Mouse (Mus musculus) 3T3-L1 (cell line): ENCODE measurements around the gene 5830473C10Rik.
A peak's percentile ranks its signal among the peaks of the same experiment; 100 is the strongest.

Source experiments
- DNase-seq: peaks from one replicate; pipeline ENCODE4 v3.0.0-alpha.2; 2015; ENCODE audit warnings: low read depth, low spot score

Gene 5830473C10Rik

DNA sequence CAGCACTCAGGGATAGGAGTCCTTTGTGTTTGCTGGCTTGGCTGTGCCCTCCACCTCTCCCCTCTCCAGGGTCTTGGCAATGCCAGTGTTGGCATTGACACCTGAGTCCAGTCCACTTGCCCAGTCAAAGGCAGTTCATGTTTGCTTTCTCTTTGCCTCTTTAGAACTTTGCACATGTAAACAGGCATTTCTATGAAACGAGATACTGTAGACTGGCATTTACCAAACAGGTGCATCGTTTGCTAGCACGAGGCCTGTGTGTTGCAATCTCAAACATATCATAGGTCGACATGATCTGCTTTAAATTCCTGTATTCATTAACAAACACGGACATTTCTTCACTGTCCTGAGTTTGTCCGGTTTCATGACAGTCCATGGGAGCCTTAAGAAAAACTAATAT, at the start of gene 5830473C10Rik:
Gene 5830473C10Rik (plus strand): TSS at position 365 of the 400 bp plus-strand sequence.
- no peak for DNase-seq

DNA sequence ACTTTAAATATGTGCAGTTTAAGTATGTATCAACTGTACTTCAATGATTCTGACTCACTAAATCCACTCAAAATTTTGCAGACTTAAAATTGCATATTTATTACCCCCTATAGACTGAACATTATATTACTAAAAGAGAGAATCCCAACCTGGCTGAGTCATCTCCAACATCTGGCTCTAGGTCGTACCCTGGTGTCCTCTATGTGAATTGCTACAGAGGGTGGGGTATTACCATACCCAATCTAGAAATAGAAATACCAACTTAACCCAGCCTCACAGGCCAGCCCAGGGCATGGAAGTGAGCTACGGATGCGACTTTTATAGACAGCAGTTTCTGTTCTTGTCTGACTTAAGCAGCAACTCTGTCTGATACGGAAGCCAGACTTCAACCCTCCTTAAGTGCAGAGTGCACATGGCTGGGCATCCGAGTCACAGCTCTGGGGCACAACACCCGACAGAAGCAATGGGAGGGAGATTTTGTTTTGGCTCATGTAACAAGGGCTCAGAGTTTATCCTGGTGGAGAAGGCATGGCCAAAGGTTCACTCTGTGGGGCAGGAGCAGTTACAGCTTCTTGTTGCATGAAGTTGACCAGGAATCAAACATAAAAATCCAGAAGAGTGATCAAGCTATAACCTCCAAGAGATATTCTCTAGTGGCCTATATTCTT, 48.5 kb upstream of the 5830473C10Rik start:
- DNase-seq, result peak; percentile 41

DNA sequence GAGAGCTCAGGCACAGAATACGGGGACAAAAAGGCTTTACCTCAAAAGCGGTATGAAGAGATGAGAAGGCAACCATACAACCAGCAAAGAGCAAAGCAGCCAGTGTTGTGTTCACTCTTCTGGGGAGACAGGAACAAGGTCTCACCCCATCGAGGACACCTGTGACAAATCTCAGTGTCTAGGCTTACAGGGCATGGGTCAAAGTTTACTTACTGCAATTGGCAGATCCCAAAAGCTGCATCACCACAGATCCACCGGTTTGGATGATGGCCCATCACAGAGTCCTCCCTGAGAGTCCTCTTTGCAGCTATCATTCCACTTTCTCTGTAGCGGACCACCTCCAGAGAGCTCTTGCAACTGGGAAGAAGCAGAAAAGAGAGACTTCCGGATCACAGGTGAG, 45.3 kb upstream of the 5830473C10Rik start:
- no peak for DNase-seq

DNA sequence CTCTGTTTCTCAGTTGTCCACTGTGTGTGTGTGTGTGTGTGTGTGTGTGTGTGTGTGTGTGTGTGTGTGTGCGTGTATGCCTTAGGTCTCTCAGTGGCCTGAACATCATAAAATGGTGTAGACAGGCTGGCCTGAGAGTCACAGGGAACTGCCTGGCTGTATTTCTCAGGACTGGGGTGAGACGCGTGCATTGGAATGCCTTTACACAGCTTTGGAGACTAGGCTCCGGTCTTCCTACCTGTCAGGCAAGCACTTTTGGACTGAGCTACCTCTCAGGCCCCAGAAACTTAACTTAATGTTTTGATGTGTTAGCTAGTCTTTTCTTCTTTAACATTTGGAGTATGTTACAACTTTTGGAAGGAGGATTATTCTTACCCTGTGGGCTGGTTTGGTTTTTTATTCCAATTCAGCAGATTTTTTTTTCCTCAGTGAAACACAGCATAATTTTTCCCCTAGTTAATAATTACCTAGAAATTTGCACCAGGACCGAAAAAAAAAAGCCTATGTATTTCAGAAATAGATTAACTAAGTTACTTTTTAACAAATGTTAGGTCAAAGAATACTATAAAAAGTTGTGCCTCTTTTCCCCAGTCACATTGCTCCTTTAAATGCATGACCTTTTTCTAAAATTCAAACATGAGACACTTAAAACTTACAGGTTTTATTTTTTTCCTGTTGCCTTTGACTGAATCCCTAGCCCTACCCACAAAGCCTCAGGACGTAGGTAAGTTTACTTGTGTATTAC, 42.4 kb upstream of the 5830473C10Rik start, which contains the start of gene Afm:
Gene Afm (plus strand): TSS at position 577 of the 745 bp plus-strand sequence.
- DNase-seq, result no peak

DNA sequence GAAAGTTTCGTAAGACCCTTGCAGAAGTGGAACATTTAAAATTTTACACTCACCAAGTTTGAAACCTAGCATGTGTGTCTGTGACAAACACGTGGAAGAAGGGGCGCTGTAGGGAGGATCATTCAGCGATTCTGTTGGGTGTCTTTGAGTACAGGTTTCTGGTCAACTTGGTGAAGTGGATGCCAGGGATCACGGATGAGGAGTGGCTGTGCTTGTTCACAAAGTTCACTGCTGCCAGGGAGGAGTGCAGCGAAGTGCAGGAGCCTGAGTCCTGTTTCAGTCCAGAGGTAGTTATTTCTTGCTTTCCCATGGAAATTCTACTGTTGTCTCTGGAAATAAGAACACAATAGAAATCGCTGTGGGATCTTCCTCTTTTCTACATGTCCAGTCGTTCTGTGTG, 9.7 kb upstream of the 5830473C10Rik start:
- DNase-seq, result no peak

DNA sequence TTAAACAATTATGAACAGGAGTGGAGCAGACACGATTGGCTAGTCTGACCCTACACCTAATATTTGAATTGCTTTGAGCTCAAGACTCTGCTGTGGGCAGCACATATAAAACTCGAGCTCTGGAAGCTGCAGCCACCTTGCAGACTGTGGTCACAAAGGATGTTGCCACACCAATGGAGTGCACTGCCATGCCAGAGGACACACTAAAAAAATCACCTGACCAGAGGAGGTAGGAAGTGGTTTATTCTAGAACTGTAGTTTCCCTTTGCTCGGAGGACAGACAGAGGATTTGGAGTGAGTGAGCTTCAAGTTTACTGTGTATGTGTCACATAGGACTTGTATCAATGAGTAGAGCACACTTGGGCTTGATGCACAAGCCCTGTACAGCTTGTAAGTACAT, 4.9 kb upstream of the 5830473C10Rik start:
- DNase-seq, result no peak

DNA sequence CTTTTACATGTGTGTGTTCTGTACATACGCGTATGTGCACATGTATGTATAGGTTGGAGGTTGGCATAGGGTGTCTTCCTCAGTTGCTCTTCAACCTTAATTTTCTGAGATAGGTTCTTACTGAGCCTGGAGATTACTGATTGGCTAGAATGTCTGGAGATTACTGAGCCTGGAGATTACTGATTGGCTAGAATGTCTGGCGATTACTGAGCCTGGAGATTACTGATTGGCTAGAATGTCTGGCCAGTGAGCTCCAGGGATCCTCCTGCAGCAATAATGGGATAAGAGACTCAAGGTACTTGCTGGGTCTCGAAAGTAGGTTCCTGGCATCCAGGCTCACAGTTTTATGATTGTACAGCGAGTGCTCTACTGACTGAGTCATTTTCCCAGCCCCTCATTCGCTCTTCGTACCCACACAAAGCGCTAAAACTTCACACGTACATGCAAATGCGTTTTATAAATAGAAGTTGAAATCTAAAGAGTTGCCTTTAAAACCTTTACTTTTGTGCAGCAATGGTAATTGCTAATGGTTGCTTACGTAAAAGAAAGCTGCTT, 891 bp downstream of the 5830473C10Rik start:
- no peak for DNase-seq

DNA sequence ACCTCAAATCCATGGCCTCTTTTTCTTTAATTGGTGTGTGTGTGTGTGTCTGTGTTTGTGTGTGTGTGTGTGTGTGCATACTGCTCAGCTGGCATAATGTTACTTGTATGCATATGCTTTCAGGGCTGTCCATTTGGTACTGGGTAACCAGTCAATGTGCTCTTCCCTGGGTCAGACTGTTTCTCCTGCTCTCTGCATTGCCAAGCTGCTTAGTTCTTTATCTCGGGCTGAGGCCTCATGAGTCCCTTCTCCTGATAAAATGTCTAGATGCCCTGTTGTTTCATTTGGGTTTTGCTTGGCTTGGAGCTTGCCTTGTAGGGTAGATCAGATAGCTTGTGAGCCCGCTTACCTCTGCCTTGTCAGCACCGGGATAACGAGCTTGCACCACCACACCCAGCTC, 2.0 kb downstream of the 5830473C10Rik start:
- no peak for DNase-seq

DNA sequence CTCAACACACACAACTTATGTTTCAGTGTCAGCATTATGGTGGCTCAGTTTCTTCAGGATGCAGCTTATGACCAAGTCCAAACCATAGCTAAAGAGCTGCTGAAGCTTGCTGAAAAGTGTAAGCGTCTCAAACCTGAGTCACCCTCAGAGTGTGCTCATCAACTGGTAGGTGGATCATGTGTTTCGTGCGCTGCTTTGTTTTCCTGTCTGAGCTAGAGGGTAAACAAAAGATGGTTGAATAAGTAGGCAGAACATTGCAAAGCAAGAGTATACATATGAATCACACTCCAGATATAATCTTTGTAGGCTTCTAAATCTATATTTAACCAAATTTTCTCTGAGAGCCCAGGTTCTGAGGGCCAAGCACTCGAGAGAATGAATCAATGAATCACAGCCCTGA, 3.3 kb downstream of the 5830473C10Rik start:
- no peak for DNase-seq

DNA sequence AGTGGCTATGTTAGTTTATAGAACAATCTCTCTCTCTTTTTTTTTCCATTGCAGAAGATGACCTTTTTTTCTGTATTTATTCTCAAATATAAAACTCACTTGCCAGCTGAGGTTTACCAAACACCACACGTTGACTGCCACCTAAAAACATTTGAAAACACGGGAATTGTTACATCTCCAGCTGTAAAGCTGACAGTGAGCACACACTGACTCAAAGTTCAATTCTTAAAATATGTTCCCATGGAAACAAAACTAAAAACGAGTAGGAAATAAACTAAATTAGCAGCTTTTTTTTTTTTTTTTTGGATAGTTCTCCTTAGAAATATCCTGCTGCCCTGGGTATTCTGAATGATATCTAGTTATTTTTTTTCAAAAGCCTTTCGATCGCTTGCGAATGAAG, 4.3 kb downstream of the 5830473C10Rik start:
- DNase-seq, result no peak

DNA sequence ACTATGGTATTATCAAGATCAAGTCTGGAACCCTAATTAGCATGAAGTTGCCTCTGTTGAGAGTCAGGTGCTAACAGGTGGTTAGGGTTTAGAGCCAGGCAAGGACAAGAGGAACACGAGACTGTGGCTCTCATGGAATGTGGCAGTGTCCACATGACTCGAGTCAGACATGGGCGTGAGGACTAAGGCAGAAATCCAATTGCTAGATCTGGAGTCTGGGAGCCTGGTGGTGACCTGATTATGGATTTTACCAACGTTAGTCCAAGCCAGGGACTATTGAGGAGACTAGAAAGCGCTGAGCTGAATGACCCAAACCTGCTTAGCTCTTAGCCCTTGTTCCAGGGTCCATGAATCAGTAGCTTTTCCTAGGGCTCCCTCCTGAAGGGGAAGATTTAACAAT, 6.9 kb downstream of the 5830473C10Rik start:
- DNase-seq, result no peak

DNA sequence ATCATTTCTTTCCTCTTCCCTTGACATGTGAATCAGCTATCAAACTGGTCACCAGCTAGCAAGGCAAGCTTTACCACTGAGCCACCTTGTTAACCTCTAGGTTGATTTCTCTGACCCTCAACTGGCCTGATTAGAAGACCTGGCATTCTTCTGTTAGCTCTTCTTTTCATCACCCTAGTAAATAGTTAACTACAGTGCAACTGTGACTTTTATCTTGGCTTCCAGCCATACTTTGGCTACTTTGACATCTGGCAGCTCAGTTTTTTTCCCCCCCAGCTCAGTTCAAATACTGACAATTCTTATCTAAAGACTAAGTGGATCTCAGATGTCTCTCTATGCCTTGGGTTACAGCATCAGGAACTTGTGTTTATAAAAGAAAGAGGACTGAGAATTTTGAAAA, 7.4 kb downstream of the 5830473C10Rik start:
- peak; percentile 17 for DNase-seq

DNA sequence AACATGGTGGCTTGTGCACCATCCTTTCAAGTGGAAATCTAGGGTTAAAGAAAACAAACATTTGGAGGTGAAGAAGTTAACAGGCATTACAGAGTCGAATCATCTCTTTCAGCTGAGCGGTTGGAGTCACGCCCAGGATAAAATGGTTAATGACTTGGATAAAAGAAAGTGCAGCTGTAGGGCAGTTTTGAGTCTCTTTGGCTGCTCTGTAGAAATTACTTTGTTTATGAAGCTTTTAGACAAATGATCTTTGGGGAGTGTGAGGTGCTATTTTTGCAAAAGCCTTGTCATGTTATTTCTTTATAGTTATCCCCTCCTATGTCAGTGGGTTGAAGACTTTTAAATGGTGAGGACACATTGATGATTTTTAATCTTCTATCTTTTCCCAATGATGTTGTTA, 10.3 kb downstream of the 5830473C10Rik start:
- no peak for DNase-seq

DNA sequence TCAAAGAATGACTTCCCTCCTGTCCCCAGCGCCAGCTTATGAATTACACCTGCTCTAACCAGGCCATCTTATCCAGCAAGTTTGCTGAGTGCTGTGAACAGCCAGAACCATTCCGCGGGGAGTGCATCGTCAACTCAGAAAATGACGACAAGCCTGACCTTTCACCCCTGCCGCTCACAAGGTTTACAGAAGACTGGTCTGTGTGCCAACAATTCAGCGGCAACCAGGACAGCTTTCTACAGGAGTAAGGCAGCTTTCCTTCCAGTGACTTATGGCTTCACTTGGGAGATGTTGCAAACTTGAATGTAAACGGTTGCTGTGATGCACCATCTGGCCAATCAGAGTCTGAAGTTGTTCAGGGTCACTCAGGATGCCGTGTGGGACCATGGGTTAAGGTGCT, 16.8 kb downstream of the 5830473C10Rik start:
- DNase-seq, result no peak

DNA sequence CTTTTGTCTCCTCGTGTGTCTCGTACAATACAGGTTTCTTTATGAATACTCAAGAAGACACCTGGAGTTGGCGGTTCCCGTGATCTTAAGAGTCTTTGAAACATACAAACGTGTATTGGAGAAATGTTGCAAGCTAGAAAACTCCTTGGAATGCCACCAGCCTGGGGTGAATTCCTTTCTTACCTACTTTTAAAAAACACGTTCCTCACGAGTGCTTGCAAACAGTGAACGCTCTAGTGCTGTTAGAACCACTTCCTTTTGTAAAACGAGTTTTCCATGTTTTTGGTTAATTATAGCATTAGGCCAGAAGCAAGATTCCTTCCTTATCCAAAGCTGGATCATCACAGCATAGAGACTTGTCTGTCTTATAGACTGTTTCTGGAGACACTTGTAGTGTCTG, 18.6 kb downstream of the 5830473C10Rik start:
- DNase-seq, result no peak

DNA sequence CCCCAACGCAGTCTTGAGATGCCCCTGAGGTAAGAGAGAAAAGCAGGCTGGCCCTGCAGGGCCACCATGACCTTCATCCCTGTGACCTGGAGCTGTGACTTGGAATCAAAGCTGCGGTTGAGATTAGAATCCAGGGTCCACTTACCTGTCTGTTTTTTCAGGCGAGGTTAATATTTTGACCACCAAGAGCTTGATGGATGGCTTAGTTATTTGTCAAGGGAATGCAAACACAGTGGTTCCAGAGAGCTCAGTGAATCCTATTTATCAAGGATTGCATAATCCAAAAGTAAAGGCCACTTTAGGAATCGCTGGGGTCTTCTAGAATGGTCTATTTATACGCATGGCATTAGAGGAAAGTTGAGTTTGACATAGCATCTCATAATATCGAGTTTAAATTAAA, 21.3 kb downstream of the 5830473C10Rik start:
- no peak for DNase-seq

DNA sequence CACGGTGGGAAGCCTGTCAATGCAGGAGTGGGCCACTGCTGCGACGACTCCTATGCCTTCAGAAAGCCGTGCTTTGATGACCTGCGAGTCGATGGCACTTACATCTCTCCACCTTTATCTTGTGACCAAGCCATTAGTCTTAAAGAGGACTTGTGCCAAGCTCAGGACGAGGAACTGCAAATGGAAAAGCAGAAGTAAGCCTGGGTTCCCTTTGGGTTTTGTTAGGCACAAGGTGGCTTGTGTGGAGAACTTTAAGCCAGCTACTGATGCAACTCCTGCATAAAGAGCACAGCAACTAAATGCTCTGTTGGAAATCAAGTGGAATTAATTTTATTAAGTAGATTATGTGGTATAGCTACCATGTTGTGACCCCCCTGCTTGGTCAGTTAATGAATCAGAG, 23.9 kb downstream of the 5830473C10Rik start:
- no peak for DNase-seq

DNA sequence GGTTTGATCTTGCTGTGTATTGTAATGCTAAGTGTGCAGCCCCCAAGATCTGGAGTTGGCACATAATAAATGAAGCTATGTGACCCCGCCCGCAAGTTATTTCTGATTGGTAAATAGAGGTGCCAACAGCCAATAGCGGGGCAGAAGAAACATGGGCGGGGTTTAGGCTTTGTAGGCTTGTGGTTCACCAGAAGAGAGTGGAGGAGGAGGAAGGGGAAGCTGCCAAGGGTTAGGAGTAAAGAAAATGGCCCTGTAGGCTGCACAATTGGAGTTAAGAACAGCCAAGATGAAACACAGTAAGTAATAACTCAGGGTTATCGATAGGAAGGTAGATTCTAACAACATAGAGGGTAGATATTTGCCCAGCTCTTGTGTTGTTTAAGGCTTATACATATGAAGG, 25.6 kb downstream of the 5830473C10Rik start:
- DNase-seq, result no peak

DNA sequence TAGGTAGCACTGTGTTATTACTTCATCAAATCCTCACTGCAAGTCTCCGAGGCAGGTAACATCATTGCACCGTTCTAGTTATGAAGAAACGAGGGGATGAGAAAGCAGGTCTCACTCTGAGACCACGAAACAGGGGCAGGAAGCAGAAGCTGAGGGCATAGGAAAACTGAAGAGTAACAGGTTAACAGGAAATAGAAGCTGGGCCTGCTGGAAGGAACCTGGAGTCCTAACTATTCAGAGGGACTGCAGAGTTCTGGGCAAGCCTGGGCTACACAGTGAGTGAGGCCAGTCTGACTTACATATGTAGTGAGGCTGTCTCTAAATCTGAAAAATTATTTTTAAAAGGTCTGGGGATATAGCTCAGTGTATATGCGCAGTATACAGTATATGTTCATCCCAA, 27.2 kb downstream of the 5830473C10Rik start:
- DNase-seq, result no peak

DNA sequence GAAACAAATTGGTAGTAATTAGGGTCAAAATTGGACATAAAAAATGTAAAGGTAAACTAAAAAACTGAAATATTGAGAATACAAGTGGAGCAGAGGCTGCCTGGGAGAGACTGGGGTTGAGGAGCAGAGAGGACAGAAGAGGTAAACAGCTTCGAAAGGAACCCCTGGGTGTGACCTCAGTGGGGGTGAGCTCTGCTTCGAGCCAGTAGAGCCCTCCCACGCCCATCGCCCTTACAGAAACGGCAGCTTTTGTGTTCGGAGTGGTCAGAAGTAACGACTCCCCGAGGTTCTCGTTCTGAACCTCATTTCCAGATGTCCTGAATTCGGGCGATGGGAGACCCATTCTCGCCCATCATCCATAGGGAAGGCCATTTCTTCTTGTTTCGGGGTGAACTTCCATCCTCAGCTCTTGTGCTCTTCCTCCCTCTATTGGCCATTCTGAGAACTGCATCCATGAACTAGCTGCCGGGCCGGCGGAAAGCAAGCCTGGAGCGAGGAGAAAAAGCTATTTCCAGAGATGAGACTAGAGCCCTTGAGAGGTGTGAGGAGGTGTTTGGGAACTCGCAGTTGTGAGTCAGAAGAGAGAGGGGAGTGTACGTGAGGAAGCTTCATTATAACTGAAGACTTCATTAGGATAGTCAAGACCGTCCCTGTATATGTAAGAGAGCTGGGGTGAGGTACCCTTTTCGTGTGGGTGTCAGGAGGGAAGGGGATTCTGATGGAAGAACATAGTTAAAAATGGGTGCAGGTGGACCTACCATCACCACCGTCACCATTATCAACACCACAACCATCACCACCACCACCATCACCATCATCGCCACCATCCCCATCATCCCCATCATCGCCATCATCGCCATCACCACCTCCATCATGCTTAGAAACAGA, 28.0 kb downstream of the 5830473C10Rik start:
- peak; percentile 92 for DNase-seq

DNA sequence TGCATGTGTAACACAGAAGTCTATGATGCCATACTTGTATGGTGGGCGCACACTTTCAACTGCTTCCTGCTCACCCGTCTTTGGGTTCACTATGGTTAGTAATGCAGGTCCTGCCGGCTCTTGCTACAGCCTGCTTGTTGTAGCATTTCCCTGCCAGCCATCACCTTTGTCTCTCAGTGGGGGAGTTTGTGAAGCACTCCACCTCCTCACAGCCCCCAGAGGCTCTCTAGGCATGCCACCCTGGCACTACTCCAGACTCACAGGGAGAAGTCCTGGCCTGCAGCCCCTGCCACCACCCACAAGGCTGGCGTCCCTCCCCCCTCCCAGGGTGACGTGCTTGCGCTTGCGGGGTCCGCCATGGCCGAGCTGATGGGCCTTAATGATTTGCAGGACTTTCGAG, 29.8 kb downstream of the 5830473C10Rik start:
- DNase-seq, result no peak

DNA sequence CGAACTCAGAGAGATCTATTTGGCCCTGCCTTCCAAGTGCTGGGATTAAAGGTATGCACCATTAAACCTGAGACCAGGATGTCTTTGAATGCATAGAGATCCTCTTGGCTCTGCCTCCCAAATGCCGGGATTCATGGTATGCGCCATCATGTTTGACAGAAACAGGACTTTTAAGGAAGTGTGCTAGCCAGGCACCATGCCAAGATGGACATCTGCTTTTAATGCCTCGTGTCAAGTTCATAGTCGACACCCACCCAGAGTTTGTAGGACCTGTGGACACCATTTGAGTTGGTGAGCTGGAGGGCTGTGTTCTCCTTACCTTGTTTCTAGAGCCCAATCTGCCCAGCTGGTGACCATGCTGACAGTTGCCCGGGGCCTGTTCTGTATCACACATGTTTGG, 31.0 kb downstream of the 5830473C10Rik start:
- DNase-seq, result peak; percentile 64
